ENCODE assay signal across 22 mouse cellular contexts in the genomic region with DNA sequence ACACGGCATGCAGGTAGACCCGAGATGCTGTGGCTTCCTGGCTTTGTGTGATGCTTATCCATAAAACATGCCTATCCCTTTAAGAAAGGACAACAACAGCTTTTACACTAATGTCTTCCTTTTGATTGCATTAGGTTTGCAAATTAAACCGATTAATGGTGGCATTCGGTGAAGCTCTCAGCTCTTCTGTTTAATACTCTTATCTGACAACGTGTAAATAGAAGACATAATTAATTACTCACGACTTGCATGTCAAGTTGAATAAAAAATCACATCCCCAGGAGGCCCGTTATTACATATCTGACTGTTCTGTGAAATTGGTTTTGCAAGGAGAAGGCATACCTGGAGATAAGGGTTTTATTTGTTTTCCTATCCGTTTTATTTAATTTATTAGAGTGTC. TPM values are rescaled to one million over a fixed set of nuclear protein-coding genes. Genes with fewer than 3 reads are reported as not detected.
A peak's percentile ranks its signal among the peaks of the same experiment; 100 is the strongest.
DNase-seq lines count a peak whose midpoint lies in the region; ATAC-seq lines count a peak whose summit lies in the region.
"Had no signal": no experiment of that assay in that cellular context is flagged by ENCODE, and none has a peak within 500 bp of the region (broad histone marks: within the 10 kb centered on the region; RNA-seq: fewer than 3 reads in every experiment).

No protein-coding gene starts in this region.

- H3K36me3 ChIP-seq in forebrain, embryonic 12.5 days (replicated peaks) = no peaks in the 10 kb centered on the region
- no peaks in the 10 kb centered on the region for H3K36me3 ChIP-seq in forebrain, embryonic 15.5 days
- no peaks in the 10 kb centered on the region for H3K36me3 ChIP-seq in hindbrain, embryonic 13.5 days
- no peaks in the 10 kb centered on the region for H3K36me3 ChIP-seq in hindbrain, embryonic 10.5 days
- H3K36me3 ChIP-seq: embryonic facial prominence, embryonic 13.5 days; G1E; heart, embryonic 10.5 days; intestine, embryonic 15.5 days had no signal

- no peak overlapping the region for H3K9ac ChIP-seq in forebrain, embryonic 12.5 days
- H3K9ac ChIP-seq in forebrain, embryonic 15.5 days (replicated peaks) = no peak overlapping the region
- no peak overlapping the region for H3K9ac ChIP-seq in hindbrain, embryonic 13.5 days
- H3K9ac ChIP-seq: embryonic facial prominence, embryonic 13.5 days; intestine, embryonic 15.5 days had no signal

- no peak for DNase-seq in hindbrain, embryonic 10.5 days (ENCODE audit: low spot score)
- DNase-seq in retina, postnatal 1 day = peak; percentile 69
- DNase-seq in retina, embryonic 14.5 days (ENCODE audit: low spot score) = no peak
- no peak for DNase-seq in layer of hippocampus, adult 9-10 months (ENCODE audit: low spot score)
- DNase-seq: adrenal gland, postnatal 10 days; B cell, adult 2 months; cerebellum, adult 11-12 months; cerebellum, adult 9-10 months; cerebellum, postnatal 25 days; gastrocnemius, postnatal 10 days; heart, adult 18-20 months; heart, postnatal 10 days; heart, postnatal 4 days; kidney, adult 2 months had no signal

- H3K27ac ChIP-seq in forebrain, embryonic 12.5 days = peak overlapping the region; percentile 14; the same call in 1 of the 2 replicates
- no peak overlapping the region for H3K27ac ChIP-seq in forebrain, embryonic 15.5 days (replicated peaks)
- peak overlapping the region; percentile 66 for H3K27ac ChIP-seq in hindbrain, embryonic 13.5 days
- no peak overlapping the region for H3K27ac ChIP-seq in hindbrain, embryonic 10.5 days
- H3K27ac ChIP-seq: embryonic facial prominence, embryonic 13.5 days; heart, embryonic 10.5 days; intestine, embryonic 15.5 days had no signal

- 71% methylated on average over 8 of the region's 8 CpGs for WGBS in forebrain, embryonic 12.5 days
- 46% methylated on average over 8 of the region's 8 CpGs for WGBS in forebrain, embryonic 15.5 days
- WGBS in hindbrain, embryonic 13.5 days = 50% methylated on average over 8 of the region's 8 CpGs
- 88% methylated on average over 8 of the region's 8 CpGs for WGBS in hindbrain, embryonic 10.5 days

- no peak overlapping the region for H3K4me3 ChIP-seq in forebrain, embryonic 12.5 days (replicated peaks)
- no peak overlapping the region for H3K4me3 ChIP-seq in forebrain, embryonic 15.5 days
- H3K4me3 ChIP-seq in hindbrain, embryonic 13.5 days = no peak overlapping the region
- no peak overlapping the region for H3K4me3 ChIP-seq in hindbrain, embryonic 10.5 days
- H3K4me3 ChIP-seq: embryonic facial prominence, embryonic 13.5 days; heart, embryonic 10.5 days; intestine, embryonic 15.5 days had no signal

- H3K4me1 ChIP-seq in forebrain, embryonic 12.5 days = peaks cover 11% of the 10 kb centered on the region
- H3K4me1 ChIP-seq in forebrain, embryonic 15.5 days = peaks cover 34% of the 10 kb centered on the region
- H3K4me1 ChIP-seq in hindbrain, embryonic 13.5 days (replicated peaks) = peaks cover 24% of the 10 kb centered on the region
- H3K4me1 ChIP-seq in hindbrain, embryonic 10.5 days (replicated peaks) = peaks cover 8% of the 10 kb centered on the region
- H3K4me1 ChIP-seq: embryonic facial prominence, embryonic 13.5 days; heart, embryonic 10.5 days; intestine, embryonic 15.5 days had no signal

- no peaks in the 10 kb centered on the region for H3K9me3 ChIP-seq in forebrain, embryonic 12.5 days
- no peaks in the 10 kb centered on the region for H3K9me3 ChIP-seq in forebrain, embryonic 15.5 days
- H3K9me3 ChIP-seq in hindbrain, embryonic 13.5 days = no peaks in the 10 kb centered on the region
- no peaks in the 10 kb centered on the region for H3K9me3 ChIP-seq in hindbrain, embryonic 10.5 days
- H3K9me3 ChIP-seq: embryonic facial prominence, embryonic 13.5 days; heart, embryonic 10.5 days; intestine, embryonic 15.5 days had no signal

- H3K4me2 ChIP-seq in forebrain, embryonic 12.5 days = no peak overlapping the region
- H3K4me2 ChIP-seq in forebrain, embryonic 15.5 days (replicated peaks) = no peak overlapping the region
- no peak overlapping the region for H3K4me2 ChIP-seq in hindbrain, embryonic 13.5 days
- H3K4me2 ChIP-seq: embryonic facial prominence, embryonic 13.5 days; intestine, embryonic 15.5 days had no signal

- no peaks in the 10 kb centered on the region for H3K27me3 ChIP-seq in forebrain, embryonic 12.5 days
- no peaks in the 10 kb centered on the region for H3K27me3 ChIP-seq in forebrain, embryonic 15.5 days
- no peaks in the 10 kb centered on the region for H3K27me3 ChIP-seq in hindbrain, embryonic 13.5 days
- no peaks in the 10 kb centered on the region for H3K27me3 ChIP-seq in hindbrain, embryonic 10.5 days (ENCODE audit: insufficient read depth, poor library complexity, severe bottlenecking)
- H3K27me3 ChIP-seq: embryonic facial prominence, embryonic 13.5 days; intestine, embryonic 15.5 days had no signal

- 0 out of 2 replicates have a peak, but pooled peaks have one; percentile 31 for ATAC-seq in forebrain, embryonic 12.5 days (ENCODE audit: low FRiP score)
- ATAC-seq in forebrain, embryonic 15.5 days (replicated peaks) = no peak
- peak; percentile 22; the same call in 1 of the 2 replicates for ATAC-seq in hindbrain, embryonic 13.5 days (ENCODE audit: low FRiP score)
- ATAC-seq: CD4-positive, CD25-positive, alpha-beta regulatory T cell, adult 4 months; intestine, embryonic 15.5 days had no signal

RNA-seq across cellular contexts. Expression of gene Ptpro, which starts 15.9 kb away (rescaled TPM):
- polyA plus RNA-seq in forebrain, embryonic 12.5 days (2016; fragmentation: Nextera tagmentation; extraction: Ambion mirVana) = 23.2 and 26.4 TPM in 2 replicates
- polyA plus RNA-seq in forebrain, embryonic 15.5 days (2015; fragmentation: Nextera tagmentation; extraction: Ambion mirVana) = 47.8 and 50.3 TPM in 2 replicates
- 36.1 and 39.9 TPM in 2 replicates for polyA plus RNA-seq in hindbrain, embryonic 13.5 days (2015; fragmentation: Nextera tagmentation; extraction: Ambion mirVana)
- 5.4 and 10.4 TPM in 2 replicates for polyA plus RNA-seq in hindbrain, embryonic 10.5 days (2016; fragmentation: Nextera tagmentation; extraction: Ambion mirVana)
- polyA plus RNA-seq: G1E had no signal

Comparison
In these comparisons a context has a peak if more than half of its experiments do, and no peak if none do; other contexts are left out.
1. H3K27ac ChIP-seq: peak in forebrain, embryonic 12.5 days (single experiment) and hindbrain, embryonic 13.5 days (single experiment); none in forebrain, embryonic 15.5 days (single experiment) and hindbrain, embryonic 10.5 days (single experiment).